Mouse (Mus musculus) right cerebral cortex, postnatal 14 days (tissue): Measurements from ENCODE around the gene Asb15.
A peak's percentile ranks its signal among the peaks of the same experiment; 100 is the strongest.

Experiments used
- DNase-seq: peaks from one replicate; pipeline ENCODE4 v3.0.0; 2022

The Asb15 gene

GRCm38 (mm10) chr6:24528064-24528243 is at the start of gene Asb15:
TSS of gene Asb15 (plus strand) at chr6:24528144.
- no peak for DNase-seq

GRCm38 (mm10) chr6:24486530-24486929 is 41.4 kb upstream of the Asb15 start:
- no peak for DNase-seq

GRCm38 (mm10) chr6:24490341-24490740 is 37.6 kb upstream of the Asb15 start:
- no peak for DNase-seq

DNA sequence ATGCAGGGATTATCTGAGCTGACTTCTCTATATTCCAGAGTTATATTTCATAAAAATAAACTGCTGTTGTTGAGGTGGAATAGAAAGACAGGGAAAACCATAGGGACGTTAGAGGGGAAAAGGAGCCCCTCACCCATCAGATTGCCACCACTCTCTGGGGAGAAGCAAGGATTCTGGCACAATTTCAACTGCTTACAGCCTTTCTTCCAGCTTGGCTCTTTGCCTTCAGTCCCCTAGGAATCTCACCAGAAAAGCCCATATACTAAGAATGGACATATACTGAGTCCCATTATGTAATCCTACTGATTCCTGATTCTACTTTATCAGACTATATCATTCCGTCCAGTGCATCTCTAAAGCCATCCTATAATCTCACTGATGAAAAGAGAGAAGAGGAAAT is 23.8 kb upstream of the Asb15 start:
- DNase-seq, result no peak

DNA sequence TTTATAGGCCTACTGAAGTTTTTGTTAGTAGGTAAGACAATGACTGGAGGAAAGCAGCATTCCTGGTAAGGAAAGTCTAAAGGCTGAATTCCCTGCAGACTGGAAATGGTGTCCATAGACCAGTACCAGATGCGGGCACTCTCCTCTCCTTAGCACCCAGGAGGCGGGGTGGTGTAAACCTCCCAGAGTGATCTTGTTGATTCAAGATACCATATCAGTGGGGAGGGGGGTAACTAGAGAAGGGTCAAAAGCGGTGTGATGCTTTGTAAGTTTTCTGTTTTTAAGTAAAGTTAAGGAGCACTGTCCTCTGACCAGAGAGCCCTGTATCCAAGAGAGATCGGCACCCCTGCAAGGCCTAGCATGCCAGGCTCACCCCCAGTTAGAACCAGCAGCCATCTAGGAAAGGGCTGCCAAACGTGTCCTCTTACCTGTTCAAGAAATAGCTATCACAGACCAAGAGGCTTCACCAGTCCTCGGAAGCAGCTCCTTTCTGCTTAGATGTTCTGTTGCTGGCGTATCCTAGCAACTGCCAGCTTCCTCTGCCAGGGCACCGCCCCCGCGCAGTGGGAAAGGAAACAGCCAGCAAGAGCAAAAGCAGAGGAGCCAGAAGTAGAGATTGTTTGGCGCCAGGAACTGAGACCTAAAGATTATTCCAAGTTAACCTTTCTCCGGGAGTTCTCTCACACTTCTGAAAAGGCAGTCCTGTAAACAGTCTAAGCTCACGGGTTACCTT is 13.2 kb upstream of the Asb15 start, which contains the start of gene Iqub:
Gene Iqub, minus strand, starts transcription at position 516 of the 733 bp plus-strand sequence.
- DNase-seq, result peak; percentile 83

DNA sequence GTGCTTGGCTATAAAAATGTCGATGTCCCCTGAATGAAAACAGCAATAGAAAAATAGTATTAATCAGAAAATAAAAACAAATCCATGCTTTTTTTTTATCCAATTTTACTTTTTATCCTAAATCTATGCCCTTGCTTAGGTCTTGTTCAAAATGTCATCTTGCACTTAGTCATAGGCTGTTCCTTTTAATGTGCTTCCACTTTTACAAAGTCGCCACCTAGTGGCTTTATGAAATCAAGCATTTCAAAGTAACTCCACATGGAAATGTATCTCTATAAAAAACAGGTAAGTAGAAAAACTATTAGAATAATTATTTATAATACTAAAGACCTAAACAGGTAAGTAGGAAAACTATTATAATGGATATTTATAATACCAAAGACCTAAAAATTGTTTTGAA is 11.7 kb upstream of the Asb15 start:
- no peak for DNase-seq

- DNase-seq, result no peak
Measured at GRCm38 (mm10) chr6:24525705-24526104, 2.2 kb upstream of the Asb15 start.

GRCm38 (mm10) chr6:24527155-24528063 is 535 bp upstream of the Asb15 start, which contains the start of gene Ndufa5:
TSS of gene Ndufa5 (minus strand) at chr6:24528013.
- peak; percentile 90 for DNase-seq

DNA sequence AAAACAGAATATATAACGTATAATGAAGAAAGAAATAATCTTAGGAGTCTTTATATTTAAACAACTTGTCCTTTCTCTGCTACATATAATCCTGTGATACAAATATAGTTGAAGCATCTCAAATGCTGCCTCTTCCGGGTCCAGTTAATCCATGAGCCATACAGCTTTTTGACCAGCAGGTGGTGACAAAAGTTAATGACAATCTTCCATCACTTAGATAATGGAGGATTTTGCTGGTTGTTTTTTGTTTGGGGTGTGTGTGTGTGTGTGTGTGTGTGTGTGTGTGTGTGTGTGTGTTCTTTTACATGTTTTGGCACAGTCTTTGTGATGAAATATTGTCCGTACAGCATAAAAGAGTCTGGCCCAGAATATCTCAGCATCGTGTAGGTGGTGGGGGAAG is 2.2 kb downstream of the Asb15 start:
- DNase-seq, result peak; percentile 21

DNA sequence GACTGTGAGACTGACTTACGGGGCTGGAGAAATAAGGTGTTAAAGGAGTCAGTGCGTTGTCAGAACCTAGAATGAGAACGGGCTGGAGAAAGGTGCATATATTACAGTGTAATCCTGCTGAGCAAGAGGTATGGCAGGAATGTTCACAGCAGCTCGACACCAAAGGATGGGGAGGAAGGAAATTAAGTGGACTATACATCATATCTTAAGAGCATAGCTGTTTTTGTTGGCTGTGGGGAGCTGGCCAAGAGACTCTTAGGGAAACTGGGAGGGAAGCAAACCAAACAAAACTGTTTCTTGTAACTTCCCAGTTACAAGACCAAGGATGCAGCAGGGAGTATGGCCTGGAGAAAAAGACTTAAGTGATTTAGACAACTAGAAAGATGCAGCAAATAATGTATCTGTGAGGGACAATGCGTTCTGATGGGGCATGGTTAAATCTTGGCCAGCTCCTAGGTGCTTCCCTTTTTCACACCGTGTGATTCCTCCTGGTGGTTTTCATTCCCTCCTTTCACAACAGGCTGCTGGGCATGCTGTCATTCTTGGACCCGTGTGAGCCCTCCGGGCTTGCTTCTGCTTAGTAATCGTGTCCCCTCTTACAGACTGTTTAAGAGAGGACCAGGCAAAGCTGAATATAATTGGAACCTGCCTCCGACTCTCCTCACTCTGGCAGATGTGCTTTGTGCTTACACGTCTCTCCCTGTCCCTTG is 2.9 kb downstream of the Asb15 start:
- DNase-seq, result no peak

DNA sequence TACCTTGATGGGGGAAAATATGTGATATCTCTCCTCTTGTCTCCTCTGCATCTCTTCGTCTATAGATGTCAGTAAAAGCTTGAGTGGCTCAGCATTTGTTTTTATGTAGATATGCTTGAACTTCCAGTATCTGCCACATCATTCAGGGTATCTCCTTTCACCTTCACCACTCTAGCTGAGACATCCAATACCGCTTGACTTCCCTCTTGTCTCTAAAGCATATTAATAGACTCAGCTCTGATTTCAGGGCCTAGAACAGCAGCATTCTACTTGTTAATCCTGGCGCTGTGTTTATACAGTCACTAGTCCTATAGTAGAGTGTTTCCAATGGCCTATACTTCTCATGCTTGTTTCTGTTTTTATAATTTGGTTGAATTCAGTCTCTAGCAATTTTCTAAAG is 4.9 kb downstream of the Asb15 start:
- DNase-seq, result no peak

GRCm38 (mm10) chr6:24538435-24538834 is 10.5 kb downstream of the Asb15 start:
- DNase-seq, result no peak

GRCm38 (mm10) chr6:24540106-24540505 is 12.2 kb downstream of the Asb15 start:
- DNase-seq, result no peak

DNA sequence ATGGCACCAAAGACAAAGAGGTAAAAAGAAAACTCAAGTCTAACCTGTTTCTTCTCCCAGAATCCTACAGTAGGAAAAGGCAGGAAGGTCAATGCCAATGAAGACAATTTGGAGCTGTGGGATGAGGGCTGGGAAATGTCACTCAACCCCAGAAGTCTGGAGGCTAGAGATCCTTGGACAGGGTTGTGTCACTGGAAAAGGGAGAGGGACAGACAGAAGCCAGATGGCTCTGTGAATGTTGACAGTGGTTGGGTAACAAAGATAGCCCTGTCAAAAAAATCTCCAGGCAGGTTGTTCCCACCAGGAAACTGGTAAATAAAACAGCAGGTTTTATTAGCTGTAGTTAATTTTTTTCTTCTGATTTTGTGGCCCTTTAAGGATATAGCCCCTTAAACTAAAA is 14.4 kb downstream of the Asb15 start:
- no peak for DNase-seq

DNA sequence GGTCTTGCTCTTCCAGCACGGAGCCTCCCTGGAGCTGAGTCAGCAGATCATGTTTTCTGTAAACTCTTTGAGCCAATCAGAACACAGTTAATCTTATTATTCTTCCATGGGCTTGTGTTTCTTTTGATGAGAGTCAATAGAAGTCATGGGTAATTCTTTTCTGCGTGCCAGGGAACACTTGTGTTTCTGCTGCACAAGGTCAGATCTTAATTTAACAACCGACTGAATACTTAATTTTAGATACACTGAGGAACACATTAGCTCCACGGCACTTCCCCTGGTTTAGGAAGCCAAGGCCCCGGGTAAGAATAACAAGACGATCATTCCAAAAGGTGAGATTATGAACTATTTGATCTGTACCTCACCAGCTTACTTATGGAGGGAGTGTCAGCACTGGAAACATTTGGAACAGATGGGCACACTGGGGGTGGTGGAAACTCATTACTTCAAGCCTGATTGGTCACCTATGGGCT is 15.2 kb downstream of the Asb15 start:
- DNase-seq, result no peak

GRCm38 (mm10) chr6:24546716-24547420 is 18.9 kb downstream of the Asb15 start:
- DNase-seq, result no peak

- no peak for DNase-seq
Measured at GRCm38 (mm10) chr6:24549801-24550200, 21.9 kb downstream of the Asb15 start.

- no peak for DNase-seq
Measured at GRCm38 (mm10) chr6:24552046-24552445, 24.1 kb downstream of the Asb15 start.

DNA sequence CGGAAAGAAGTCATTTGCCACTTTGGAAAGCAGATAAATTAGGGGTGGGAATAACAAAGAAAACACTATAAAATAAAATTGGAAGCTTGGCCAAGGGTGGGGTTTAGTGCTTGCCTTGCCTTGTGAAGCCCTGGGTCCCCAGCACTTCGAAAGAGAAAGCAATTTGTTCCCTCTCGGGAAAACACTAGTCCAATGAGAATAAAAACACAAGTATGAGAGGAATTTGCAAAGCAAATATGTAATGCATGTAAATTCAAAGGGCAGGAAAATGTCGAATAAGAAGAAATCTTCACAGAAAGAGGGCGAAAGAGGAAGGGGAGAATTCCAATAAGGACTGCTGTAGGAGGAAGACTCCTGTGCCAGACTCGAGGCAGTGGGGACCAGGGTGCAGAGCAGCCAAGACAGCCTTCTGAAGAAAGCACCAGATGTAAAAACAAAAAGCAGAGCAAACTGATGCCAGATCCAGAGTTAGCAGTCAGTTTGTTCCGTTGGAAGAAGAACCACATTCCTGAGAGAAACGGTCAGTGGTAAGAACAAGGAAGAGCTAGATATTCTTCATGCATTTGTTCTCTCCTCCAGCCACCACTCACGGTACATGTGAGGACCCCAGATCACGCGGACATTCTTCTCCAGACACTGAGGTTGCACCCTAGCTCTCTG is 26.6 kb downstream of the Asb15 start:
- no peak for DNase-seq

DNA sequence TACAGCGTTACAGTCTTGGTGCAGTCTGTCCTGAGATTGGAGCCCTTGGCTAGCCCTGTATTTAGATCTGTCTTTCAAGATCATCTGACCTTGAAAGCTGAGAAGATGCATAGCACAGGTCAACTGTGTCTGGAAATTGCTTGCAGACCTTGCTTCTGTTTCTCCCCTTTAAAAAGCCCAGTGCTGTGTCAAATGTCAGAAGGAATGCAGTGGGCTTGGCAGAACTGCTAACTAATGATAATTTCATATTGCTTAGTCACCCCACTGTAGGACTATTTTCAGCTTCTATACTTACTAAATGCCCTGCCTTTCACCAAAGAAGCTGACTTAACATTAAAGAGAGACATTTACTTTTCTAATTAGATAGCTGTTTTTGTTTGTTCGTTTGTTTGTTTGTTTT is 27.5 kb downstream of the Asb15 start:
- DNase-seq, result no peak

GRCm38 (mm10) chr6:24564081-24564480 is 36.1 kb downstream of the Asb15 start:
- no peak for DNase-seq

DNA sequence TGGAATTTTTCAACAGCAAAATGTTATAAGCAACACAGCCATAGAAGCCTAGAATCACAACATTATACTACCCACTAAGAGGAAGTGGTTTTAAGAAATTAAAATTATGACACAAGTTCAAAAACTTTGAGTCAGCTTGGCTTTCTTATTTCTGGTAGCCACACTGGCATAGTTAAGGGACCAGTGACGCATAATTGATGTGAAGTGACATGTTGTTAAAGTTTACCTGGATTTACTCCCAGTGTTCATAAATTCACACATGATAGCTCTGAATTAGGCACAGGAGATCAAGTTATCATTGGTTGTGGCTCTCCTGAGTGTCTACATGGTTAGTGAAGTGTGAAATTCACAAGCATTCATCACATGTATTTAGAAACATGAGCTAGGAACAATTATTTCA is 36.9 kb downstream of the Asb15 start:
- DNase-seq, result no peak
